ENCODE assay signal across 27 mouse cellular contexts in the genomic region with DNA sequence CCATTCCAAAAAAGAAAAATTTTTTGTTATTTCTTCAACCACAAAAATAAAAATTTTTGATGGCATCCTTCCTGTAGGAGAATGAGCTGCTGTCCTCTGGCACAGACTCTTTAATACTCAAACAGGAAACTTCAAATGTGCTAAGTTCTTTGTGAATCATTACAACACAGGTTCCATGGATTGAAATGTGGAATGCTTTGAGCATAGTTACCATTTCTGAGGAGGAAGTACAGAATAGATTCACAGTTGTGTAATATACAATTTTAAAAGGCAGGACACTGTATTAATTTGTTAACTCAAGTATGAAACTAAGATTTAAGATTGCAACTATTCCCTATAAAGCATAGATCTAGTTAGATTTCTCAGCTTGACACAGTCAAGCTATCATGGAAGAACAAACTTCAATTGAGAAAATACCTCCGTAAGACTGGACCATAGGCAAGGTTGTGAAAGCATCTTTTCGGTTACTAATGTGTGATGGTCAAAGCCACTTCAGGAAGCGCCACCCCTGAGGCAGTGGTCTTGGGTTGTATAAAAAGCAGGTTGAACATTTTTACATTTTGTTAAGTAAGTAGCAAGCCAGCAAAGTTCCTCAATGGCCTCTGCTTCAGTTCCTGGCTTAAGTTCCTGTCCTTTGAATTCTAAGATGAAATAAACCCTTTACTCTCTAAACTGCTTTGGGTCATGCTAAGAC.
"Had no signal": no experiment of that assay in that cellular context is flagged by ENCODE, and none has a peak within 500 bp of the region (broad histone marks: within the 10 kb centered on the region; RNA-seq: fewer than 3 reads in every experiment).

No protein-coding gene starts in this region.

- H3K27me3 ChIP-seq: embryonic facial prominence, embryonic 12.5 days; embryonic facial prominence, embryonic 13.5 days; embryonic facial prominence, embryonic 15.5 days; forebrain, embryonic 12.5 days; forebrain, embryonic 13.5 days; forebrain, embryonic 15.5 days had no signal

- H3K27ac ChIP-seq: embryonic facial prominence, embryonic 10.5 days; embryonic facial prominence, embryonic 12.5 days; embryonic facial prominence, embryonic 13.5 days; embryonic facial prominence, embryonic 15.5 days; forebrain, embryonic 10.5 days; forebrain, embryonic 12.5 days; forebrain, embryonic 13.5 days; forebrain, embryonic 15.5 days; gastrocnemius, adult 2 months; heart, adult 2 months had no signal

- H3K4me3 ChIP-seq: embryonic facial prominence, embryonic 10.5 days; embryonic facial prominence, embryonic 12.5 days; embryonic facial prominence, embryonic 13.5 days; embryonic facial prominence, embryonic 15.5 days; erythroblast, embryonic 14.5 days; forebrain, embryonic 10.5 days; forebrain, embryonic 12.5 days; forebrain, embryonic 13.5 days; forebrain, embryonic 15.5 days; gastrocnemius, adult 2 months; heart, adult 2 months had no signal

- H3K4me2 ChIP-seq: embryonic facial prominence, embryonic 12.5 days; embryonic facial prominence, embryonic 13.5 days; embryonic facial prominence, embryonic 15.5 days; forebrain, embryonic 12.5 days; forebrain, embryonic 13.5 days; forebrain, embryonic 15.5 days had no signal

- H3K4me1 ChIP-seq: embryonic facial prominence, embryonic 10.5 days; embryonic facial prominence, embryonic 12.5 days; embryonic facial prominence, embryonic 13.5 days; embryonic facial prominence, embryonic 15.5 days; forebrain, embryonic 10.5 days; forebrain, embryonic 12.5 days; forebrain, embryonic 13.5 days; forebrain, embryonic 15.5 days had no signal

- ATAC-seq: forebrain, embryonic 13.5 days; forebrain, embryonic 14.5 days; forebrain, embryonic 15.5 days; forebrain, embryonic 16.5 days; forebrain, postnatal 0 days had no signal

- DNase-seq: cerebellum, adult 8-10 months; cerebellum, adult 9-10 months; cerebellum, postnatal 10 days; cerebellum, postnatal 14 days; cerebellum, postnatal 25 days; cerebellum, postnatal 36 days; embryo, embryonic 11 days; forebrain, postnatal 0 days; gastrocnemius, adult 2 months; gastrocnemius, postnatal 10 days; gastrocnemius, postnatal 14 days; gastrocnemius, postnatal 25 days; gastrocnemius, postnatal 36 days; heart, adult 11 months; heart, adult 18-20 months; heart, adult 2 months had no signal

- H3K9ac ChIP-seq: embryonic facial prominence, embryonic 12.5 days; embryonic facial prominence, embryonic 13.5 days; embryonic facial prominence, embryonic 15.5 days; forebrain, embryonic 12.5 days; forebrain, embryonic 13.5 days; forebrain, embryonic 15.5 days; forebrain, postnatal 0 days had no signal

- H3K36me3 ChIP-seq: embryonic facial prominence, embryonic 10.5 days; embryonic facial prominence, embryonic 12.5 days; embryonic facial prominence, embryonic 13.5 days; embryonic facial prominence, embryonic 15.5 days; forebrain, embryonic 10.5 days; forebrain, embryonic 12.5 days; forebrain, embryonic 15.5 days had no signal

- H3K9me3 ChIP-seq: embryonic facial prominence, embryonic 10.5 days; embryonic facial prominence, embryonic 12.5 days; embryonic facial prominence, embryonic 13.5 days; embryonic facial prominence, embryonic 15.5 days; forebrain, embryonic 10.5 days; forebrain, embryonic 12.5 days; forebrain, embryonic 13.5 days; forebrain, embryonic 15.5 days had no signal
